Mouse (Mus musculus): ENCODE measurements around the gene Rasip1. TPM values are rescaled to one million over a fixed set of nuclear protein-coding genes. Genes with fewer than 3 reads are reported as not detected.

Rasip1 gene
- total RNA-seq, 2 experiments from 2014 or later, result 16.0 to 27.6 TPM

- peak; percentile 85 to 90 for DNase-seq (ENCODE audit: low spot score in 2 of 2)
Measured at GRCm38 (mm10) chr7:45682144-45683126, 55.1 kb downstream of the Rasip1 start.

GRCm38 (mm10) chr7:45683396-45684050, 56.2 kb downstream of the Rasip1 start, which contains the start of gene Ntn5:
Gene Ntn5 (plus strand): TSS chr7:45684022.
- DNase-seq (ENCODE audit: low spot score in 2 of 2), result no peak

GRCm38 (mm10) chr7:45685811-45686210, 58.5 kb downstream of the Rasip1 start:
- DNase-seq (ENCODE audit: low spot score in 2 of 2), result no peak

- DNase-seq (ENCODE audit: low spot score in 2 of 2), result no peak
Measured at GRCm38 (mm10) chr7:45686841-45687240, 59.6 kb downstream of the Rasip1 start.

Other genes starting within 250 kb of the Rasip1 start
- 100 to 1,000 TPM; 262 to 325 TPM for gene Snrnp70, start 231.7 kb upstream of the Rasip1 start, total RNA-seq (2021)
- not detected for gene Kcna7, start 221.8 kb upstream of the Rasip1 start, total RNA-seq (2021)
- gene Ntf5, start 213.8 kb upstream of the Rasip1 start, total RNA-seq (2021), result under 1 TPM; 0.17 to 0.45 TPM
- gene Lhb, start 206.7 kb upstream of the Rasip1 start, total RNA-seq (2021), result not detected
- 10 to 100 TPM; 40.4 to 61.6 TPM for gene Gys1, start 192.6 kb upstream of the Rasip1 start, total RNA-seq (2021)
- 10 to 100 TPM; 41.9 to 43.3 TPM for gene Ruvbl2, start 189.4 kb upstream of the Rasip1 start, total RNA-seq (2021)
- gene Ftl1, start 167.6 kb upstream of the Rasip1 start, total RNA-seq (2021), result 1,000 to 10,000 TPM; 1,437 to 1,911 TPM
- 10 to 100 TPM; 58.2 to 64.3 TPM for gene Bax, start 160.6 kb upstream of the Rasip1 start, total RNA-seq (2021)
- 1 to 10 TPM in 1 of 2 experiments, under 1 TPM in 1; 0.66 to 2.6 TPM for gene Tulp2, start 145.6 kb upstream of the Rasip1 start, total RNA-seq (2021)
- 10 to 100 TPM; 42.8 to 43.4 TPM for gene Gm45808, start 140.7 kb upstream of the Rasip1 start, total RNA-seq (2021)
- 10 to 100 TPM; 73.2 to 77.2 TPM for gene Dhdh, start 138.7 kb upstream of the Rasip1 start, total RNA-seq (2021)
- 100 to 1,000 TPM; 272 to 283 TPM for gene Nucb1, start 117.1 kb upstream of the Rasip1 start, total RNA-seq (2021)
- gene Ppp1r15a, start 101.2 kb upstream of the Rasip1 start, total RNA-seq (2021), result 10 to 100 TPM; 47.1 to 48.6 TPM
- 1 to 10 TPM; 2.5 to 2.7 TPM for gene Plekha4, start 101.2 kb upstream of the Rasip1 start, total RNA-seq (2021)
- 1 to 10 TPM in 1 of 2 experiments, under 1 TPM in 1; 0.83 to 3.0 TPM for gene Hsd17b14, start 72.6 kb upstream of the Rasip1 start, total RNA-seq (2021)
- gene Bcat2, start 57.3 kb upstream of the Rasip1 start, total RNA-seq (2021), result 100 to 1,000 TPM; 164 to 265 TPM
- gene Fgf21, start 12.0 kb upstream of the Rasip1 start, total RNA-seq (2021), result 1 to 10 TPM in 1 of 2 experiments, not detected in 1; 1.4 TPM
- gene Fut1, start 10.2 kb upstream of the Rasip1 start, total RNA-seq (2021), result not detected
- under 1 TPM; 0.22 to 0.33 TPM for gene Izumo1, start 5.7 kb upstream of the Rasip1 start, total RNA-seq (2021)
- gene Mamstr, start 12.5 kb downstream of the Rasip1 start, total RNA-seq (2021), result 1 to 10 TPM; 2.4 to 7.7 TPM
- under 1 TPM in 1 of 2 experiments, not detected in 1; 0.13 TPM for gene Fut2, start 38.9 kb downstream of the Rasip1 start, total RNA-seq (2021)
- gene Ntn5, start 56.5 kb downstream of the Rasip1 start, total RNA-seq (2021), result under 1 TPM; 0.36 to 0.61 TPM
- gene Sec1, start 66.9 kb downstream of the Rasip1 start, total RNA-seq (2021), result under 1 TPM; 0.23 to 0.35 TPM
- gene Car11, start 72.4 kb downstream of the Rasip1 start, total RNA-seq (2021), result 10 to 100 TPM; 15.8 to 16.9 TPM
- gene Dbp, start 77.6 kb downstream of the Rasip1 start, total RNA-seq (2021), result 10 to 100 TPM; 64.8 to 96.6 TPM
- 100 to 1,000 TPM; 934 to 965 TPM for gene Rpl18, start 88.0 kb downstream of the Rasip1 start, total RNA-seq (2021)
- 10 to 100 TPM; 37.7 to 42.0 TPM for gene Sphk2, start 90.5 kb downstream of the Rasip1 start, total RNA-seq (2021)
- gene Fam83e, start 93.7 kb downstream of the Rasip1 start, total RNA-seq (2021), result under 1 TPM; 0.30 to 0.35 TPM
- gene Spaca4, start 98.3 kb downstream of the Rasip1 start, total RNA-seq (2021), result not detected
- gene Lmtk3, start 156.2 kb downstream of the Rasip1 start, total RNA-seq (2021), result 1 to 10 TPM; 6.2 to 8.4 TPM
- gene Sult2b1, start 157.2 kb downstream of the Rasip1 start, total RNA-seq (2021), result 1 to 10 TPM in 1 of 2 experiments, under 1 TPM in 1; 0.77 to 1.1 TPM
- gene Cyth2, start 187.1 kb downstream of the Rasip1 start, total RNA-seq (2021), result 100 to 1,000 TPM in 1 of 2 experiments, 10 to 100 TPM in 1; 92.9 to 117 TPM
- gene Kcnj14, start 197.3 kb downstream of the Rasip1 start, total RNA-seq (2021), result under 1 TPM; 0.19 to 0.20 TPM
- 10 to 100 TPM; 33.0 to 36.0 TPM for gene Grwd1, start 203.5 kb downstream of the Rasip1 start, total RNA-seq (2021)
- 100 to 1,000 TPM; 125 to 140 TPM for gene Kdelr1, start 245.3 kb downstream of the Rasip1 start, total RNA-seq (2021)

Data from adrenal gland, adult 18-20 months (tissue).